Mouse (Mus musculus): Measurements from ENCODE around the gene Stxbp5l. TPM values are rescaled to one million over a fixed set of nuclear protein-coding genes. Genes with fewer than 3 reads are reported as not detected.
"Not testable (repeated sequence)": the region's sequence is repeated elsewhere in the genome, so short reads cannot be mapped to it uniquely, and the experiment has no call there.

Gene Stxbp5l
- total RNA-seq, 2 experiments from 2014 or later: 0.06 to 0.08 TPM

DNA sequence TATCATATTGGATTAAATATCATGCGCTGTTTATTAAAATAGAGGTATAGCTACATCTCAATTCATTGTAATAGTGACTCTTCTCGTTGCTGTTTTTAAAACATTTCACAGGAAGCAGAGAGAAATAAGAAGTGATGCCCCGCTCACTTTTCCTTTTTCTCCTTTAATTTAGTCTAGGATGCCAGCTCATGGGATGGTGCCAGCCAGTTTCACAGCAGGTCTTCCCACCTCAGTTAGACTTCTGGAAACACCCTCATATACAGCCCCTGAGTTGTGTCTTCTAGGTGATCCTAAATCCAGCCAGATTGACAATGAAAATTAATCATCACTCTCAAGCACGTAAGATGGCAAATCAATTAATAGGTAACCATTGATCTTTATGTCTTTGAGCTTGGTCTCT lies 17.3 kb downstream of the Stxbp5l start:
- Histone ChIP-seq H3K4me3 (no peak overlapping the region), H3K27ac (no peak overlapping the region)
- intact Hi-C loops (cut with DNase I): no loop called here
- TF ChIP-seq CTCF (IDR thresholded peaks at IDR 0.05): no peak
- DNase-seq: no peak

DNA sequence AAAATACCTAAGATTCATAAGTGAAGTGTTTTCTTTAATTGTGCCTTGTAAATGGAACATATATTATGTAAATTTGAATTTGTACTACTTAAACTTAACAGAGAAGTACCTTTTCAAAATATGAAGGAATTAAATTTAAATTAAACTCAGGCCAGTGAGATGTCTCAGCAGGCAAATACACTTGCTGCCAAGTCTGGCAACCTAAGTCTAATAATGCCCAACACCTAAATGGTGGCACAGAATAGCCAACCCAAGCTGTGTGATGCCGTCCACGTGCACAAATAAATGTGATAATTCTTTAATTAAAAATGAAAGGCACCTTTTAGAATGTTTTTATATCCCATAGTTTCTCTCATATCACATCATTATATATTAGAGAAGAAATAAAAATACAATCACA lies 20.8 kb downstream of the Stxbp5l start:
- H3K27ac ChIP-seq: no peak overlapping the region
- TF ChIP-seq CTCF (IDR thresholded peaks at IDR 0.05): no peak
- no peak overlapping the region for H3K4me3 ChIP-seq
- intact Hi-C loops (cut with DNase I): no loop called here
- no peak for DNase-seq

DNA sequence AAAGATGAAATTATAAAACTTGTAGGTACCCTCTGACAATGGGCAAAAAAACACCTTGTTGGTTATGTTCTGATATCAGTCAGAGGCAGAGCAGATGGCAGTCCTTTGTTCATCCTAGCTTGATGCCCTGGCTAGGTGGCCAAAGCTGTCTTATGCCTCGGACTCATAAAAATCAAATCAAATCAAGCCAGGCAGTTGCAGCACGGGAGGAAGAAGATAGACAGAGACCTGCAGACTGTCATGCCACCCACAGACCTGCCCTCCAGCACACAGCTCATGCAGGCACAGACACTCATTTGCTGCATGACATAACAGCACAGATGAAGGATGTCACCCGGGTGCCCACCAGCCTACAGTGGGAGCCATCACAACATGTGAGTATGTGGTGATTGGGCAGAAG lies 29.1 kb downstream of the Stxbp5l start:
- H3K4me3 ChIP-seq: no peak overlapping the region
- no peak for TF ChIP-seq CTCF (IDR thresholded peaks at IDR 0.05)
- intact Hi-C loops (cut with DNase I): no loop called here
- DNase-seq: no peak
- no peak overlapping the region for H3K27ac ChIP-seq

DNA sequence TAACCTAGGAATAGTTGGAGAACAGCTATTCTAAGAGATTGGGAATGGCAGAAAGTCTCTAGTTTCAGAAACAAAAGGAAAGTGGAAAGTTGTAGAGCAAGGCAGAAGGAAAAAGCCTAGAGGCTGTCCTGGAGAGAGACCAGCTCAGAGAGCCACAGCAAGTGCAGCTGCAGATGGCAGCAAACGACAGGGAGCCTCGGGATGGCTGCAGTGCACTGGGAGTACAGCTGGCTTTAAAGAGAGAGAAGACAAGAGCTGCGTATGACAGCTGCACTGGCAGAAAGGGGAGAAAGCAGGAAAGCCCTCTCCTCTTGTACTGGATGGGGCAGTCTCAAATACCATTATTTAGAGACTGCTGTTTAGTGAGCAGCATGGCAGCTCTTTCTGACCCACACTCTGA lies 37.7 kb downstream of the Stxbp5l start:
- Histone ChIP-seq H3K27ac (no peak overlapping the region), H3K4me3 (no peak overlapping the region)
- DNase-seq: peak; percentile 30
- peak; percentile 54 for TF ChIP-seq CTCF (IDR thresholded peaks at IDR 0.05)
- intact Hi-C loops (cut with DNase I): loop anchor here (5.0 kb wide), 1 partner anchor 335 kb away; no protein-coding TSS in a partner anchor

DNA sequence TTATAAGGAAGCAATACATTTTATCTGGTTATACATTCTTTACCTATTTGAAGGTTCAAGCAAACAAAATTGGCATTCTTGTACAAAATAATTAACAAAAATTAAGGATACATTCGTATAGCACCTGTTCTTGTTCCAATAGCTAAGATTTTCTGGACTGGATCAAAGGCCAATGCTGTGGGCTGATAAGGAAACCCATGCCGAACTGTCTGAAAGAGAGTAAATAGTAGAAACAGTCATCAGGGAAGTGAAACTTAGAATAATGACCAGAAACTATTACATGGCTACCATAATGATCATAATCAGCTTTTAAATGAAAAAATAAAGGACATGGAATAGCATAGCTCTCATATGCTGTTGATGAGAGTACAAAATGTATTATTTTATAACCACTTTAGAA lies 39.8 kb downstream of the Stxbp5l start:
- DNase-seq: no peak
- intact Hi-C loops (cut with DNase I): loop anchor here (5.0 kb wide), 1 partner anchor 337 kb away; no protein-coding TSS in a partner anchor
- H3K27ac ChIP-seq: no peak overlapping the region
- TF ChIP-seq CTCF (IDR thresholded peaks at IDR 0.05): no peak
- no peak overlapping the region for H3K4me3 ChIP-seq

DNA sequence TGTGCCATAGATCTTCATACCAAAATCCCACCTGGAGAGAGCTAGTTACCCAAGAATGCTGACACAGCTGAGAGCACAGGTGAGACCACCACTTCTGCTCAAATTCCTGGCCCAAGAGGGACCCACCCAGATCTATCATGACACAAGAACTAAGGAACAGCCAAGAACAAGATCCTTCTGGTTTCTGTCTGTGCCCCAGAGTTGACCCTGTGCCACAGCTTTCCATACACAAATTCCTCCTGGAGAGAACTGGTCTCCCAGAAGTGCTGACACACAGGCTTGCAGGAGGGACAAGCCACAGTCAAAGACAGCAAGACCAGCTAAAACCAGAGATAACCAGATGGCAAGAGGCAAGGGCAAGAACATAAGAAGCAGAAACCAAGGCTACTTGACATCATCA lies 43.3 kb downstream of the Stxbp5l start:
- H3K27ac ChIP-seq; H3K4me3 ChIP-seq; DNase-seq; intact Hi-C loops (cut with DNase I): not testable (repeated sequence)

DNA sequence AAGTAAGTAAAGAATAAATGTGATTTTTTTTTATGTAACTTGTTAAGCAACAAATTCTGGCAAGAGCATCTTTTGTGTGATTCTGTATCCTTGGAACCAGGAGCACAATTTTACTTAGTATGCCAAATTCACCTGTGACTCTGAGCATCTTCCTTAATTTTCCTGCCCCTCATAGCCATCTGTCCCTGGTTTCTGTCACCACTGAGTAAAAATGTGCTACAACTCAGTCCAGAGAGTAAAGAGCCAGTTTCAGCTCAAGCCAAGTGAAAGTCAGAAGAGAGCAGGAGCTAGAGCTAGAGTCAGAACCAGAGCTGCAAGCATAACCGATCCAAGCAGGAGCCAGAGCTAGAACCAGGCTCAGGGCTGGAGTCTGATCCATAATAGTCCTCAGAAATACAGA lies 46.6 kb downstream of the Stxbp5l start:
- intact Hi-C loops (cut with DNase I): no loop called here
- Histone ChIP-seq H3K27ac (no peak overlapping the region), H3K4me3 (no peak overlapping the region)
- DNase-seq: no peak
- TF ChIP-seq CTCF (IDR thresholded peaks at IDR 0.05): no peak

DNA sequence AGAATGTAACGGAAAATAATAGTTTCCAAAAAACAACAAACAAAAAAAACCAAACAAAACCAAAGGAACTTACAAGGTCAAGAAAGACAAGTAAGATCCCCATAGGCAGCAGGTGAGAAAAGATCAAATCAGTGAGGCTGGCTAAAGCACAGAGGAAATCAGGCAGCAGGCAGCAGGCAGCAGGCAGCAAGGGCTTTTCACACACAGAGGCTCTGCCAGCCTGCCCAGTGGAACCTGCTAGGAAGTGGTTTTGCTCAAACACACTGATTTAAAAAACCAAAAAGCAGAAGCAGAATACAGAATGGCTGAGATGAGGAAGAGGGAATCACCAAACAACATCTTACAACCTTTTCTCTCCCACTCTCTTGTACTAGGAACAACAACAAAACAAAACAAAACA lies 47.2 kb downstream of the Stxbp5l start:
- DNase-seq: no peak
- no peak overlapping the region for H3K27ac ChIP-seq
- H3K4me3 ChIP-seq: no peak overlapping the region
- intact Hi-C loops (cut with DNase I): no loop called here
- TF ChIP-seq CTCF (IDR thresholded peaks at IDR 0.05): no peak

DNA sequence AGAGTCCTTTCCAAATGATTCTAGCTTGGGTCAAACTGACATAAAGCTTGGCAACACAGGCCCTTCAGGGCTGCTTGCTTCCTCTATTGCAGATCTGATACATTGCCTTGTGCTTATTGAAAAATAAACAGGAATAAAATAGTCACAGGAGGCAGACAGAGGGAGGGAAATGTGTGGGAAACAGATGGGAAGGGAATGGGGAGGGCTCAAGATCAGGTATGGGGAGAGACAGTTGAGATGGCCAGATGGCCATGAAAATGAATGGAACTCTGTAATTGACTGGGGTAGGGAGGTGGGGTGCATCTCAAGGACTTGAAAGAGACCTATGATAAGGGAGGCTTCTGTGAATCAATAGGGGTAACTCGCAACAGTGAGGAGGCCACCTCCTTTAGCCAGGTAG lies 80.3 kb downstream of the Stxbp5l start:
- Histone ChIP-seq H3K4me3 (no peak overlapping the region), H3K27ac (no peak overlapping the region)
- intact Hi-C loops (cut with DNase I): no loop called here
- no peak for DNase-seq
- TF ChIP-seq CTCF (IDR thresholded peaks at IDR 0.05): no peak

DNA sequence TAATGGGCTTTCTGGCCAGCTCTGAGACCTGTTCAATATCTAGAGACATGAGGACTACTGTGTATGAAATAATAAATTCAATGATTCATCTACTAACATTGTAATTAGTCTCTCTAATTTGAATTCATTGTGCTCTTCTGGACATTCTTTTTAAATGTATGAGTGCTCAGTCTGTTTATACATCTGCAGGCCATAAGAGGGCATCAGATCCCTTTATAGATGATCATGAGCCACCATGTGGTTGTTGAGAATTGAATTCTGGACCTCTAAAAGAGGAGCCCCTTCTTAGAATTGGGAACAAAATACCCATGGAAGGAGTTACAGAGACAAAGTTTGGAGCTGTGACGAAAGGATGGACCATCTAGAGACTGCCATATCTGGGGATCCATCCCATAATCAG lies 92.2 kb downstream of the Stxbp5l start:
- no peak for DNase-seq
- Histone ChIP-seq H3K27ac (no peak overlapping the region), H3K4me3 (no peak overlapping the region)
- peak; percentile 59 for TF ChIP-seq CTCF (IDR thresholded peaks at IDR 0.05)
- intact Hi-C loops (cut with DNase I): loop anchor here (2.0 kb wide), 1 partner anchor 388 kb away; no protein-coding TSS in a partner anchor

DNA sequence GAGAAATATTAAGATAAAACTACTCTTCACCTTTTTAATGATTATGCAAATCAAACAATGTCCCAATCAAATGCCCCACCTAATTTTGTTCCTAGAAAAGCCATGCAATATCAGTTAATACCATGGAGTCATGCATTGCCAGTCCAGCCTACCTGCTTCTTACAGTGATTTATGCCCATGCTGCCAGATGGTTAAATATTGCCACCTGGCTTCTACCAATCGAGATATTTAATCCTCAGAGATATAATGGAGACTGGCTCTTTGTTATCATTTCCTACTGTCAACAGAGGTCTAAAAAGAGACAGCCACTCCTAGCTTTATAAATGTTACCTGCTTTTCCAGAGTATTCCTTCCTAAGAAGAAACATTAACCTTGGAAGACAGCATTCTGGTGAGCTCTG lies 104.6 kb downstream of the Stxbp5l start:
- intact Hi-C loops (cut with DNase I): no loop called here
- no peak for DNase-seq
- Histone ChIP-seq H3K27ac (no peak overlapping the region), H3K4me3 (no peak overlapping the region)
- TF ChIP-seq CTCF (IDR thresholded peaks at IDR 0.05): no peak

DNA sequence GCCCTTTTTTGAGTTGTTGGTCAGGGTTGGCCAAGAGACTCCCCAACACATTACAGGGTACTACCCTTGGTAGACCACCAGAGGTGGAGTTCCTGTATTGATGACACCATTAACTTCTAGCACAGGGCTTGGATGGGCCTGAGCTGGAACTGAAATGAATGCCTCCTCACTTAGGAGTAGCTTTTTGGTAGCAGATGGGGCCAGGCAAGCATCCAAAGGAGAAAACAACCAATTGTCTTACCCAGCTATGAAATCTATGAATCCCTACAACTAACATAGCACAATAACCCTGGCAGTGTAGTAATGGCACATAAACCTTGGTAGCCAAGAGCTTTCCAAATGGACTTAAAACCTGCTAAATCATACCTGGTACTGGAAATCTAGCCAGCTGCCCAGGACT lies 111.1 kb downstream of the Stxbp5l start:
- TF ChIP-seq CTCF (IDR thresholded peaks at IDR 0.05): no peak
- DNase-seq: no peak
- intact Hi-C loops (cut with DNase I): no loop called here
- Histone ChIP-seq H3K4me3 (no peak overlapping the region), H3K27ac (no peak overlapping the region)

DNA sequence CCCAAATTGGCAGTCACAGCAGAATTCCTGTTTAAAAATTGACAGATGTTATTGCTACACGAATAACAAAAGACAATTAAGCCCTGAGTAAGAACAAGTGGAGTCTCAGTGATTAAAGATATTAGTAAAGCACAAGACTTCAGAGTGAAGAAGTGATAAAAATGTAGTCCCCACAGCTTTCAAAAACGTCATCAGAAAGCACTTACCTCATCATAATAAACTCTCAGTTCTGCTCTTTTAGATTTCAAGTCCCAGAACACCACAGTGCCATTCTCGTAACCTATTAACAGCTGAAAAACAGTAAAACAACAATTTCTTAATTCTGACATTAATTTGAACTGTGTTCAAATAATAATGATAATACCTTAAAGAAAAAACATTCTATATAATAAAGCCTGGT lies 123.1 kb downstream of the Stxbp5l start:
- intact Hi-C loops (cut with DNase I): no loop called here
- no peak for DNase-seq
- Histone ChIP-seq H3K27ac (no peak overlapping the region), H3K4me3 (no peak overlapping the region)
- TF ChIP-seq CTCF (IDR thresholded peaks at IDR 0.05): no peak

DNA sequence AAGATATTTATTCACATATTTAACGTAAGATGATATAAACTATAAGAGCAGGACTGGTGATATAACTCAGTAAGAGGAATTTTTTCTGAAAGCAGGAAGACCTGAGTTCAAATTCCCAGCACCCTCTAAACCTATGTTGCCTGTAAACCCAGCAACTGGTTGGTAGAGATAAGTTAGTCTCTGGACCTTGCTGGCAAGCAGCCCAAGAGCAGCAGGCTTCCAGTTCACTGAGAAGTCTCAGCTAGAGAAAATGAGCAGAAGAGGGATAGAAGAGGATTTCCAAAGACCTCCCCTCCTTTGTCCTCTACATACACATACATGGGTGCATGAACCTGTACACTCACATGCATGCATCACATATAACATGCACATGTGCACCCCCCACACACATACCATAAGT lies 165.6 kb downstream of the Stxbp5l start:
- no peak for DNase-seq
- H3K4me3 ChIP-seq: no peak overlapping the region
- intact Hi-C loops (cut with DNase I): no loop called here
- TF ChIP-seq CTCF (IDR thresholded peaks at IDR 0.05): no peak
- H3K27ac ChIP-seq: no peak overlapping the region

DNA sequence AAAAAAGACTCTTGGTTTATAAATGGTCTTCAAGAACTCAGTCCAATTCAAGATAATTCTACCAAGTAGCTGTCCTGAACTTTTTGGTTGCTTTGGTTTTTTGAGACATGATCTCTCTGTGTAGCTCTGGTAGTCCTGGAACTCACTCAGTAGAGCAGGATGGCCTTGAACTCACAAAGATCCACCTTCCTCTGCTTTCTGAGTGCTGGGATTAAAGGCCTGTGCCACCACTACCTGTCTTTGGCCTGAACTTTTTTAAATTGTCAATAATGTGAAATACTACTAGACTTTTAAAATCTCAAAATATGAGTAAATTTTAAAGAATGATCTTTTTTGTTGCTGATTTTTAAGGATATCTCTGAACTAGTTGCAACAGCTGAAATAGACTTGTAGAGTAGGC lies 176.0 kb downstream of the Stxbp5l start:
- intact Hi-C loops (cut with DNase I): no loop called here
- H3K4me3 ChIP-seq: no peak overlapping the region
- H3K27ac ChIP-seq: no peak overlapping the region

More for the DNA sequence above, 176.0 kb downstream of the Stxbp5l start:
- DNase-seq: no peak
- no peak for TF ChIP-seq CTCF (IDR thresholded peaks at IDR 0.05)
